Mouse (Mus musculus): ENCODE data around the gene Ccnjl. TPM values are rescaled to one million over a fixed set of nuclear protein-coding genes. Genes with fewer than 3 reads are reported as not detected.
A peak's percentile ranks its signal among the peaks of the same experiment; 100 is the strongest.

The Ccnjl gene
- total RNA-seq, 2 experiments from 2014 or later = 9.7 to 9.8 TPM

DNA sequence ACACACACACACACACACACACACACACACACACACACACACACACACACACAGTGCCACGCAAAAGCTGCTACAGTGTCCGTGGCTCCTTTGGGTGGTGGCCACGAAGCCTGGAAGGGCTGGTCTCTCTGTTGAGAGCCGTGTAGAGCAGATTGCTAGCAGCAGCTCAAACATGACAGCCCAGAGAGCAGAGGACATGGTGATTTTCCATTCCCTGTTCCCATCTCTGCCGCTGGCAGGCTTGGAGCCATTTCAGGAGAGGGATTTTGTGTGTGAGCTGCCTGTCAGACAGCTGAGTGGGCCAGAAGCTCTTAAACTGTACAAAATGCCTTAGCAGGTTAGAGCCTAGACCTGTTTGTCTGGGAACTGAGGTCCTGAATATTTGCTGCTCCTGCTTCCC, 38.1 kb downstream of the Ccnjl start:
- DNase-seq (ENCODE audit: low spot score in 2 of 2) = peak in 1 of 2 experiments; percentile 44

DNA sequence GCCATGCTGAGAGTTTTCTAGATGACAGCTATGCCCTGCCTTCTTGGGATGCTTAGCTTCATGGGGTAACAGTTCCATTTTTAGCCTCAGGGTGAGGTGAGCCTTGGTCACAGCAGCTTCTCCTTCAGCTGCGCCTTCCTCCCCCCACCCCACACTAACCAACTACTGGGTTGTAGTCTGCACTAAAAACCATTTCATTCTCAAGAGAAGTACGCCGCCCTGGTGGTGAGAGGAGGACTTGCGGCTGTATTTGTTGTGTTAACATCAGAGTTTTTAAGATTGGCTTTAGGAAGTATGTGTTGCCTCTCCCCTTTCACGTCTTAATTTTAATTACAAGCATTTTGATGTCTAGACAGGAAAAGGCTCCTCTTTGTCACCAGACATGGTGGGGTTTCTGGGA, 39.7 kb downstream of the Ccnjl start:
- DNase-seq (ENCODE audit: low spot score in 2 of 2) = no peak

DNA sequence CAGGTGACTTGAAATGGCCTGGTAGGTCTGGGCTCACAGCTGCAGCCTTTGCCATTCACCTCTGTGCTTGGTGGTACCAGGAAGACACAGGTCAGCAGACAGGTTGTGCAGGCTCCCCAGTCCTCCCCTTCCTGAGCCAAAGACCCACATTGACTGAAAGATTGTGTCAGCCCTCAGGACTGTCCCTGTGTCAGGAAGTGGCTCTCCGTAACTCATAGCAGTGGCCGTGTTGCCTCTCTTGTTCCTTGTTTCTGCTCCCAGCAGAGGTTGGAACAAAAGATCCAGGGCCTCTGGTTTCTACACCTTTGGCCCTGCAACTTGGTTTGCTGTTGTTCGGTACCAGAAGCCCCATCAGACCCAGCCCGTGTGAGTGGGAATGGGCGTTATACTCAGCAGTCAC, 40.6 kb downstream of the Ccnjl start:
- no peak for DNase-seq (ENCODE audit: low spot score in 2 of 2)

DNA sequence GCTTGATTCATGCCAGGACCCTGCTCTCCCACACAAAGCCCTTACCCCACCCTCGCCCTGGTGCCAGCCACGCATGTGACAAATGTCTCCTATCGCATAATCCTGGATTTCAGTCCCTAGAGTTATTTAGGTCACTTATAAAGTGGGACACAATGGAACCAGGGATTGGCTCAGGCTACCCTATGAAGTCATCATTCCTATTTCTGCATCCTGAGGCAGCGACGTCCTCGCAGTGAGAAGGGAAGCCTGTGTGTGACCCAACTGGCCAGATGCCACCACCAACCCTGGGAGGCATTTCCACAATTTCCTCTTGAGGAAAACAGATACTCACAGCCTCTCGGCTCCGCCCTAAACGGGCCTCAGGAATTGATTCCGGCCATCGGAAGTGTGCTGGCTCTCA, 41.0 kb downstream of the Ccnjl start:
- DNase-seq (ENCODE audit: low spot score in 2 of 2) = no peak

DNA sequence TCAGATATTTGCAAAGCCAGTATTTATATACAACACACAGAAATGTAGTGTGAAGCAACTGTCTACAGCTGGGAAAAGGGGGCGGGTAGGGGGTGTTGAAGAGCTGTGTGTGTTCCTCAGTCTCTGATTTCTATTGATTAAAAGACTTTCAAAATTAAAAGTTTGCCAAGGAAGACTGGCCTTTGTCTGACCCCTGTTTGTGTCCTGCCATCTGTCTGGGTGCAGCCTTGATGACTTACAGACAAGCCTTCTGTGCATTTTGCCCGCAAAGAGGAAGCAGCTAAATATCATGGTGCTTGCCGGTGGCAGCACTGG, 46.4 kb downstream of the Ccnjl start:
- DNase-seq (ENCODE audit: low spot score in 2 of 2) = no peak

DNA sequence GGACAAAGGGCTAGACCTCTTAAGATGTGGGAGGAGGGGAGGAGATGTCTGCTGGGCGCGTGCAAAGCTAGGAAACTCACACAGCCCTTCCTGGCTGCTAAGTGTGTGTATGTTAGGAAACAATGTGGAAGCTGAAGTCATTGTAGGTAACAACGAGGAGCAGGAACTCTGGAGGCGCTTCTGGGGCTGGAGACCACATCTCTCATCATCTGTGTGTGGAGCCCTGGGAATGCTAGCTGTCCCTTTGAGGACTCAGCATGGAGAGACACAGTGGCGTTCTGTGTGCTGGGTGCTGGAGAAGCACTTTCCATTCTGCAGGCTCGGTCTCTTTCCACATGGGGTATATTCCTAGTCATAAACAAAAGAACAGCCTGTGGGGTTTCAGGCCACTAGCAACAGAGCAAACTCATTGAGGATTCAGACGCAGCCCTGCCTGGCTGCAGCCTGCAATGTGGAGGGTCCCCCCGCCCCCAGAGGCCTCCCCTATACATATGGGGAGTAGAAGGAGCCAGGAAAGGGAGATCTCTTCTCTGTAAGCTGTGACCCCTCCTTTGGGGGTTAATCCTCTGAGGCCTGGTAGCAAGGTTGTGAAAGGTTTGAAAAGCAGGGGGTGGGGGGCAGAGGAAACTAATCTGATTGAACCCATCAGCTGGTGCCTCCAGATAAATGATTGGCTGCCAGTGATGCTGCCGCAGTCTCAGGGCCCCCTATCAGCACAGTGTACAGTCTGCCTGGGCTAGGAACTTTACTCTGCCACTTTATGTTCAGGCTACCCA, 47.0 kb downstream of the Ccnjl start:
- no peak for DNase-seq (ENCODE audit: low spot score in 2 of 2)

DNA sequence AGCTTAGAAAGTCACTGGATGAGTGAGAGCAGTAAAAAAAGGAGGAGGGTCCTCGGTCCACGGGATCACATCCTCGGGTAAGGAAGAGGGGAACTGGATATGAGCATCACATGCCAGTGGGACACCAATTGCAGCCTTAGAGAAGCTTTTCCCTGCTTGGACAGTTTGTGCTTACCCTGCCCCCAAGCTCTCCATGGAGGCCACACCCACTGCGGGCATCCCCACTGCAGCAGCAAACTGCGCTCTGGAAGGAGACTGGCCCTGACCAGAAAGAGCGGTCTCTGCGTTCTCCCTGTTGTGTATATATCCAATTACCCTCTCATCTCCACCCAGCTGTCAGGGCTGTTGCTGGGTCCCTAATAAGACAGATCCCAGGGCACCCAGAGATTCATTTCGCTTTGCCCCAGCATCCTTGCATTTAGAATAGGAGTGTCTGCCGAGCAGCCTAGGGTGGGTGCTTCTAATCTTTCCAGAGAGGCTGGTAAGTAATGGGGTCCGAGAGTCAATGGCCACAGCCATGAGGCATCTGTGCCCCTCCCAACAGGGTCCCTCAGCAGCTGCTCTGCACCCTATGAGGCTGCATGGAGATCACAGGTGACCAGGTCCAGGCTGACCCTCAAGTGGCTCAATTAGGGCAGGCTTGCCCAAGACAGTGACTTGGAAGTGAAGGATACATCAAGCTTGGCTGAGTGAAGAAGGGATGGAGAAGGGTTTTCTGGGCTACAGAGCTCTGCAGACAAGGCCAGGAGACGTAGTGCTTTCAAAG, 49.3 kb downstream of the Ccnjl start:
- DNase-seq (ENCODE audit: low spot score in 2 of 2) = no peak

DNA sequence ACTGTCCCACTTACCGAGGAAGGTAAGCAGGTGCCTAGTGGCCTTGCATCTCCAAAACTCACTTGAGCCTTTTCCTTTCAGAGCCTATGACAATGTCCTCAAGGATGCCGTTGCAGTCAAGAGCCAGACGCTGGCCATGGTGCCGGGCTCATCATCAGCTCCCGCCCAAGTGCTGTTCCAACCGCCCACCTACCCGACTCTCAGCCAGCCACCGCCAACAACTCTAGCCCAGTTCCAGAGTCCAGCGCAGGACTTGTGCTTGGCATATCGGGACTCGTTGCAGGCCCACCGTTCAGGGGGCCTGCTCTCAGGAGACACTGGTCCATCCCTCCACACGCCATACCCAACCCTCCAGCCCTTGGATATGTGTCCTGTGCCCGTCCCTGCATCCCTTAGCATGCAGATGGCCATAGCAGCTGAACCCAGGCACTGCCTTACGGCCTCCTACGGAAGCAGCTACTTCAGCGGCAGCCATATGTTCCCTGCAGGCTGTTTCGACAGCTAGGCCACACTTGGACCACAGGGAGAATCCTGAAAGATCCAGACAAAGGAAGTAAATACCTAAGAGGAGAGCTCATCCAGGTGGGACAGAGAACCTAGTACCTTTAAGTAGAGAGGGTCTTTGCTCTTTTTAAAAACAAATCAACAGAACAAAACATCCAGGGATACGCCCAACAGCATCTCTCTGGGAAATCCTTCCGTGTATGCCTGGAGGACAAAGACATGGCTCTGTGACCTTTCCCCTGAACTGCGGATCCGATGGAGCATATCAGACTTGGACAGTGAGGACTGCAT, 56.8 kb downstream of the Ccnjl start:
- DNase-seq (ENCODE audit: low spot score in 2 of 2) = peak in 1 of 2 experiments; percentile 33

DNA sequence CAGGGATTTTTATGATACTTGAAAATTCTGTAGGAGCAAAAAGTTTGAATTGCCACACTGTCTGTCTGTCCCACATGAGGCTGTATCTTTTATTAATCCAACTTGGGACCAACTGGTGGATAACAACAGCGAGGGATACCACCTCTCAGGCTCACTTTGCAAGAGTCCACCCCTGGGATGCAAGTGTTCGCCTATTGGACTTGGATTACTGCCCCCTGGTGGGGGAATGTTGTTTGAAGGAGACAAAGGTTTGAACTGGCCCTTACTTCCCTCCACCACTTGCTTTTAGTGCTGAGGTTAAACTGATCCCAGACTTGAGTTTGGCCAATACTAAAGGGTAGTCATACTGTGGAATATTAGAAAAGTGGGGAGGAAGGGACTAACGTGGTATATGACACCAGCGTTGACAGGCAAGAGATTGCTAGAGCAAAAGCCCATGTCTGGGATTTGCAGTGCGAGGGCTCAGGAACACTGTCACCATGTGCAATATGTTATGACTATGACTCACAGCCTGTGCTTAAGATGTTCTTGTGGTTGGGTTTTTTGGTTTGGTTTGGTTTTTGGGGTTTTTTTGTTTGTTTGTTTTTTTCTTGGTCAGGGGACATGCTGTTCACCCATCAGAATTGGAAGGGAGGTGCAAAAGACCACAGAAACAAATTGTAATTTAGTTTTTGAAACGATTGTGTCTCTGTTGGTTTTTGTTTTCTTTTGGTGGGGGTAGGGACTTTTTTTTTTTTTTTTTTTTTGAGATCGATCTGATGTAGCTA, 57.9 kb downstream of the Ccnjl start, which contains the start of gene 4933415A04Rik:
Gene 4933415A04Rik, plus strand, starts transcription at position 717 of the 767 bp plus-strand sequence.
- peak in 1 of 2 experiments; percentile 79 for DNase-seq (ENCODE audit: low spot score in 2 of 2)

DNA sequence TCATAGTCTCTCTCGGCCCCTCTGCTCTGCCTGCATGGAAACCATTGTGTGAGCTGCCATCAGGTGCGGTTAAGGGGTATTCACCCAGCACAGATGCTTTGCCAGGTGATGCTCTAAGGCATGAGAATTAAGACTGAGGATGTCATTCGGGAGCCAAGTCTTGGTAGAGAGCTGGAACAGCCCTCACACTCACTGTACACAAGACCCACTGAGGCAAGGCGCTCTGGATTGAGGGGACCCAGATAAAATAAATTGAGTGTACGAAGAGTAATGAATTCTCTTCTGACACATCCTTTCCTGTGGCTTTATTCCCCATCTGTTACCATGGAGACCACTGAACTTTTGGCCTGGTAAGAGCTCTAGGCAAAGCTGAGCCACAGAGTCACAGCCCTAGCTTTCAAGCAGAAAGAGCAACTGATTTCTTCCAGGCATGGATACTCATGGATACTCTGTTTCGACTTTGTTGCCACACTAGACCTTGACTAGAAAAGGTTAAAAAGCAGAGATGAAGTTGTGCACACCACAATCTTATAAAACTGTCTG, 61.0 kb downstream of the Ccnjl start:
- DNase-seq (ENCODE audit: low spot score in 2 of 2) = no peak

DNA sequence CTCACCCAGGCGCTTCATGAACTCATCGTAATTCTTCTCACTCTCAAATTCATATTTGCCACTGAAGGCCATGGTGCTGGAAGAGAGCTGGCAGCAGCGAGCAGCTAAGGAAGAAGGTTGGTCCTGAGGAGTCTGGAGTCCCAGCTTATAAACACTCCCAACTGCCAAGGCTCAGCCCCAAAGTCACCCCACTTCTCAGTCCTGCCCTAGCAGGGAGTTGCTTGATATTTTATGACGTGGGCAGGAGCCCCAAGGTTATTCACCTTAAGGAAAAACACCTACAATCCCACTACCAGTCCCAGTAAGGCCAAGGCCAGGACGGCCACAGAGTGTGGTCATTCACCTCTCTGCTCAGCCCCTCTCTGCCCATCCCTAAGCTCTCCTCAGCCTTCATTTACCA, 72.9 kb downstream of the Ccnjl start, which contains the start of gene Fabp6:
Gene Fabp6, minus strand, starts transcription at position 101 of the 400 bp plus-strand sequence.
- DNase-seq (ENCODE audit: low spot score in 2 of 2) = no peak

DNA sequence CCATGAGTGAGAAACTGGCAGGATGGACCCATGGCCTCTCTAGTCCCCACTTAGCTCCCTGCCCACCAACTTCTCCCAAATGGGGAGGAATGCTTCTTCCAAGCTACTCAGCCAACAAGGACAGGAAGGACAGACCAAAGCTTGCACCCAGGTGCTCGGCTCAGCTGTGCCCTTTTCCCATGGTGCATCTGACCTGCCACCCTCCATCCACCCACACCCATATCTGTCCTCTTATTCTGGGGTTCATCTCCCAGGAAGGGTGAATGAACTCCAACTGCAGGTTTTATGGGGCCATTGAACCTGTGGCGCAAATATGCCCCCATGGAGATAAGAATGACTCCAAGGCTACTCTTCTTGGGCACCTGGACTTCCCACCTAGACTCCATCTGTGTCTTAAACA, 75.6 kb downstream of the Ccnjl start:
- no peak for DNase-seq (ENCODE audit: low spot score in 2 of 2)

DNA sequence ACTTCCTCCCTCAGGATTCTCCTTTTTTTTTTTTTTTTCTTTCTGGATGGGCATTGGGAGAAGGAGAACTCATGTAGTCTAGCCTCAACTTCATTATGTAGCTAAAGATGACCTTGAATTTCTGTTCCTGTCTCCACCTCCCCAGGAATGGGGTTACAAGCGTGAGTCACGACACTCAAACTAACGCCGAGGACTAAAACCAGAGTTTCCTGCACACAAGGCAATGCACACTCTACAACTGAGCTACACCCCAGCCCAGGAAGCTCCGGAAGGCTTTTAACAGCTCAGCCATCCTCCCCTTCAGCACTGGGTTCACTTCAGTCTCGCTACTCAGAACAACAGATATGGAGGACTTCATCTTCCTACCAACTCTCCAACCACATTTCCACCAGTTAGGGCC, 76.3 kb downstream of the Ccnjl start:
- DNase-seq (ENCODE audit: low spot score in 2 of 2) = no peak

DNA sequence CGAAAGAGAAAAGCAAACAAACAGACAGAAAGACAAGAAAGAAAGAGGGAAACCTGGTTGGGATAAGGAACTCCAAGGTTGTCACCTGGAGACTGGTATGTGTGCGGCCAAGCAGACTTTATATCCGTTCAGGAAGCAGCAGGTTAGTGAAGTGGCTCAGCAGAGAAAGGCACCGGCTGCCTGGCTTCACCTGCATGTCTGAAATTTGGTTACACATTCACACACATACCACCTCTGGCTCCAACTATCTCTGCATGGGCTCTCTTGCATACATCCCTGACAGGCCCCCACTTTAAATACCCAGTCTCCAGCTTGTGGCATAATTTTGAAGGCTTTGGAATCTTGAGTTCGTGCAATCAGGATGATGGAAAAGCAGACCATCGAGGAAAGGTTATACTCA, 77.3 kb downstream of the Ccnjl start:
- DNase-seq (ENCODE audit: low spot score in 2 of 2) = no peak

DNA sequence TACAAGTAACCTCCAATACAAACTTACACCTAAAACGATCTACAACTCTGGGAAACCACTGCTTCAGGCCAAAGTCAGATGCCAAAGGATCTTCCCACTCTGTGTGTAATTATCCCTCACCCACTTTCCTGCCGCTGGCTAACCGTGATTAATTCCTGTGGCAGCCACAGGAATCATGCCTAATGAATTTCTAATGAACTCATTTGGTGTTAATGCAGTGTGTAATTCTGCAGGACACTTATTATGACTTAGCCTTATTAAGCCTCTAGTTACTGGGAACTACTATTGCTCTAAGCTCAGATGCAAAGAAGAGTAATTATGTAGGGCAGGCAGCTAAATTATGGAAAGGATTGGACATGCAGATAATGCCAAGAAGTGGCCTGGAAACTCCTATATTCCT, 79.9 kb downstream of the Ccnjl start:
- DNase-seq (ENCODE audit: low spot score in 2 of 2) = no peak

DNA sequence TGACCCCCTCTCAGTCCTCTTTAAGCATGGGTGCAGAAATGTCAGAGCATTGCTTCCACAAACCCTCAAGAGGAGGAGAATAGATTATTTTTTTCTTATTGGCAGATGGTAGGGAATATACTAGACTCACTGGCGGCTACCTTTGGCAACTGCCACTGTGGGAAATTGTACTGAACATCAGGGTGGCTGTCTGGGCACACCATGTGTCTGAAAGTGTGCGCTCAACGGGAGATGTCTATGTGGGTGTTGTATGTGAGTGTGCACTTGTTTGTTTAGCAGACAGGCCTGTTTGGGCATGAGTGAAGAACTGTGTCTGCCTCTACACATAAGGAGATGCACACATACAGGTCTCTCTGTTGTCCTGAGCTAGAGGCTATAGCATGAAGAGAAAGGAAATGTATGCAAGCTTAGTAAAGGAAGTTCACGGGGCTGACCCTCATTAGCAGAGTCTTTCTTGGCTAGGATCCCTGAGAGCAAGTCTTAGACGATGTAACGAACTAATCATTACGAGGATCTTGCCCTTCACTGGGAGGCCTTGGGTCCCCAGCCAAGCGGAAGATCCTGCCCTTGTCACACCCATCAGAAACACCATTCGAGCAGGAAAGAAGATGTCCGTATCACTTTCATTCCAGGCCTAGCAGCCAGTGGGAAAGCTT, 81.5 kb downstream of the Ccnjl start:
- peak; percentile 34 to 75 for DNase-seq (ENCODE audit: low spot score in 2 of 2)

DNA sequence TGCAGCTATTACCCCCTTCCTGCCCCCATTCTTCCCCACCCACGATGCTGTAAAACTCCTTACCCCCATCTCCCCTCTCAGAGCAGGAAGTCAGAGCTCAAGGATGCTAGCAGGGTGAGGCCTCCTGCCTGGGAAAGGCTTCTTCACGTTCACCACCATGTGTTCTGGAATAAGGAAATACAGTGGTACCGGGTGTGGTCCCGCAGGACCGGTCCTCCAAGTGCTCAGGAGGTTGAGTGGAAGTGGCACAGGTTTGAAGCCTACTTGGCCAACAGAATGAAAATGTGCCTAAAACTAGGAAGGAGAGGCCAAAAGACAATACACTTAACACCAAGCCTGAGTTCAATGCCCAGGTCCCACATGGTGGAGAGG, 82.1 kb downstream of the Ccnjl start:
- no peak for DNase-seq (ENCODE audit: low spot score in 2 of 2)

DNA sequence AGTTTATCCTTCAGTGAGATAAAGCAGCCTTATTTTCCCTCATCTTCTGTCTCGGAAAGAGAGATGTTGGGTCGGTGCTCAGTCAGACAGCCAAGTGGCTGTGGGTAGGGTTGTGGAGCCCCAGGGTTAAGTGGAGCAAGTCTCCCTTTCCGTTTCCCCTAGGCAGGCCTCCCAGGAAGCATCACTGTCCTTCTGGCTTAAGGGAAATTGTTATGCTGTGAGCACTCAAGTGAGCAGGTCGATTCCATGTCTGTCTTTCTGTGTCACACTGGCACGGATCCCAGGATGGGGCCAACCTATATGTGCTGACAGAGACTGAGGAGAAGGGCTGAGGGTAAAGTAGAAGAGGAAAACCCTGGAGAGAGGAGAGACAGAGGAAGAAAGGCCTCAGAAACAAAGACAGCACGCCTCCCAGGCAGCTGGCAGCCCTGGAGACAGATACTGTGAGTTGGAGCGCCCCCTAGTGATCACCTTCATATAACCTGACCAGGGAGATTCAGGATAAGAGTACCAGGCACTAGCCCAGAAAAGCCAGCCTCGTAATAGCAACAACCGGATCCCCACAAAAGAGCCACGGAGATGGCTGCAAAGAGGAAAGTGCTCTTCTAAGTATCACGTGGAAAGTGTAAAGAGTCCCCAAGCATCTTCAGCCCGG, 84.4 kb downstream of the Ccnjl start:
- peak; percentile 70 to 91 for DNase-seq (ENCODE audit: low spot score in 2 of 2)

DNA sequence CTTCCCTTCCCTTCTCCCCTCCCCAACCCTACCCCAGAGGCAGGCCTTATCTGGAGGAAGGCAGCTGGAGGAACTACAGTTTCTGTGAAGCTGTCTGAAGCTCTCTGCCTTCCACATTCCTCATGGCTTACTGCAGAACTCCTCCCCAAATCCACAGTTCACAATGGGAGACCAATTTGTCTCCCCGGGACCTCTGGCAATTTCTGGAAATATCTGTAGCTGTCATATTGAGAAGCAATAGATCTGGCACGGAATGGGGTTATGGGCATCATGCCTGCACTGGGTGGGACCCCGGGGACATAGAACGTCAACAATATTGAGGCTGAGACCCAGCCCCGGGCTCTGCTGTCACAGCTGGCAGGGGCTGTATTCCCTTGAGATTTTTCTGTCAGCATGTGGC, 89.3 kb downstream of the Ccnjl start:
- DNase-seq (ENCODE audit: low spot score in 2 of 2) = no peak

DNA sequence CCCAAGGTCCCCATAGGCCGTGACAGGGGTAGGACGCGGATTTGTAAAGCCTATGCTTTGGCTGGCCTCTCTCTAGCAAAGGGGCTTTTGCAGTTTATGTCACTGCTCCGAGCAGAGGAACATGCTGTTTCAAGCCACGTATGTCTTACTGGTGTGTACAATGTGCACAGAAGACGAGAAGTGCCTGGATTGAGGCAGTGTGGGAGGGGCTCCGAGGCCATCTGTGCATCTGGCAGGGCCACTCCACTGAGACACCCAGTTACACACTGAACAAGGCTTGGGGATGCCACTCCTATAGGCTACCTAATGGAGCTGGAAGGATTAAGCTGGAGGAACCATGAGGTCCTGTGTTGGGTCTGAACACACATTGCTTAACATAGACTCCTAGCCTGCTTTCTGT, 89.8 kb downstream of the Ccnjl start:
- DNase-seq (ENCODE audit: low spot score in 2 of 2) = peak in 1 of 2 experiments; percentile 64
